Mouse (Mus musculus) heart, embryonic 12.5 days (tissue): ENCODE data around the gene Sox10. TPM values are rescaled to one million over a fixed set of nuclear protein-coding genes. Genes with fewer than 3 reads are reported as not detected.
A peak's percentile ranks its signal among the peaks of the same experiment; 100 is the strongest.

Source experiments
- ATAC-seq: fragments of 200-750 bp; cut with Nextera tagmentation; 2 replicates; pipeline ENCODE4 v1.8.0; 2017; ENCODE audit warnings: moderate TSS enrichment, moderate library complexity; ENCODE audit not compliant: insufficient number of reproducible peaks, low FRiP score
- H3K27ac ChIP-seq: fragments of 300-500 bp; sonication (generic); 2 replicates; pipeline ENCODE4 v1.5.1; 2016; ENCODE audit warnings: mild to moderate bottlenecking, moderate library complexity; ENCODE audit not compliant: poor library complexity, severe bottlenecking
- H3K27me3 ChIP-seq: fragments of 300-500 bp; sonication (generic); replicated peaks from 2 replicates; pipeline ENCODE4 v1.6.1; 2016; ENCODE audit warnings: mild to moderate bottlenecking, moderate library complexity
- H3K36me3 ChIP-seq: fragments of 300-500 bp; sonication (generic); 2 replicates; pipeline ENCODE4 v1.6.1; 2016; ENCODE audit warnings: mild to moderate bottlenecking, moderate library complexity
- H3K4me1 ChIP-seq: fragments of 300-500 bp; sonication (generic); replicated peaks from 2 replicates; pipeline ENCODE4 v1.6.1; 2016; ENCODE audit warnings: mild to moderate bottlenecking
- H3K4me2 ChIP-seq: fragments of 300-500 bp; sonication (generic); 2 replicates; pipeline ENCODE4 v1.6.1; 2016; ENCODE audit warnings: mild to moderate bottlenecking, moderate library complexity
- H3K4me3 ChIP-seq: fragments of 300-500 bp; sonication (generic); 2 replicates; pipeline ENCODE4 v1.5.1; 2016; ENCODE audit warnings: mild to moderate bottlenecking
- H3K9ac ChIP-seq: fragments of 300-500 bp; sonication (generic); 2 replicates; pipeline ENCODE4 v1.6.1; 2016; ENCODE audit warnings: mild to moderate bottlenecking, moderate library complexity
- H3K9me3 ChIP-seq: fragments of 300-500 bp; sonication (generic); replicated peaks from 2 replicates; pipeline ENCODE4 v1.6.1; 2016; ENCODE audit warnings: mild to moderate bottlenecking, moderate library complexity
- WGBS: fragments of 180-500 bp; shearing (Covaris S2); methylation state at CpG from one replicate; pipeline ENCODE4 v1.1.7; 2016; 5-methylcytosine and 5-hydroxymethylcytosine counted together
- polyA plus RNA-seq: library from polyadenylated mRNA; unstranded; fragments of >200 nt; fragmentation: Nextera tagmentation; extraction: Ambion mirVana; gene quantifications from 2 replicates; pipeline ENCODE4 v1.2.1, GENCODE M21; 2016

Gene Sox10
- 0.28 and 0.44 TPM in 2 replicates for polyA plus RNA-seq

DNA sequence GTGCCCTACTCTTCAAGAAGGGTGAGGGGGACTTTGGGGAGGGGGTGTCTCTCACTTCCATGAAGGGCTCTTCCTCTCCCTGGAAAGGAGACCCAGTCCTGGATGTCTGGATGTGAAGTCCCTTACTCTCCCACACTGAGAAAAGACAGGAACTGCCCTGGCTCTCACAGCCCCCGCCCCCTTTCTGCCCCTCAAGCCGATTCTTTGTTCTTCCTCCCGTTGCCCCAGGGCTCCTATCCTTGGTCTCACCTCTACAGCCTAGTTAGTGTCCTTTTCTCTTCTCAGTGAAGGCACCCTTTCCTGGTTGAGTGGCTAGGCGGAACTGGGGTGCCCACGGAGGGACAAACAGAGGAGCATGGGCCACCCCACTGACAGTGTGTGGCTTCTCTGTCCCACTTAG lies at the start of gene Sox10:
Gene Sox10 (minus strand): TSS at position 101 of the 400 bp plus-strand sequence.
- Histone ChIP-seq H3K36me3 (no peaks in the 10 kb centered on the region), H3K4me2 (peak within 1 kb of the TSS; percentile 54; the same call in 1 of the 2 replicates), H3K27me3 (peaks cover 86% of the 10 kb centered on the region), H3K27ac (no peak within 1 kb of the TSS), H3K9me3 (no peaks in the 10 kb centered on the region), H3K9ac (no peak within 1 kb of the TSS), H3K4me3 (peak within 1 kb of the TSS; percentile 2), H3K4me1 (peaks cover 24% of the 10 kb centered on the region)
- 60% methylated on average over 5 of the region's 5 CpGs for WGBS
- no peak for ATAC-seq

DNA sequence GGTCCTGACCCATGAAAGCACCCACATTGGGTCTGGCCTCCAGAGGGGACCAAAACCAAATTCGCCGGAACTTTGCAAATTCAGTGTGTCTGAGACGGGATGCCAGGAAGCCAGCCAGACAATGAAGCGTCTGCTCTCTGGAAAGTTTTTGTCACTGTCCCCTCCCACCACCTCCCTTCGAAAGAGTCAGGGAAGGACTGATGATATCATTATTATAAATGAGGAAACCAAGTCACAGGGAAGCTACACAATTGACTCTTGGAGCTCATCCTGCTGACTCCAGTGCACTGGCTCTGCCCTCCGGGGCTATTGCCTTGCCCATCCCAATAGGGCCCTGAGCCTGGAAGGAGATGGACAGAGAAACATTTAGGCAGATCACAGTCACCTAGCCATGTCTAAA lies 48.6 kb upstream of the Sox10 start:
- no peak overlapping the region for H3K27ac ChIP-seq
- H3K4me2 ChIP-seq = no peak overlapping the region
- peaks cover 26% of the 10 kb centered on the region for H3K4me1 ChIP-seq
- 64% methylated on average over 6 of the region's 6 CpGs for WGBS
- H3K36me3 ChIP-seq = no peaks in the 10 kb centered on the region
- no peaks in the 10 kb centered on the region; the same call in 1 of the 2 replicates for H3K27me3 ChIP-seq
- H3K9me3 ChIP-seq = no peaks in the 10 kb centered on the region
- H3K4me3 ChIP-seq = no peak overlapping the region
- no peak for ATAC-seq
- 0 out of 2 replicates have a peak overlapping the region, but pooled peaks have one; percentile 31 for H3K9ac ChIP-seq

DNA sequence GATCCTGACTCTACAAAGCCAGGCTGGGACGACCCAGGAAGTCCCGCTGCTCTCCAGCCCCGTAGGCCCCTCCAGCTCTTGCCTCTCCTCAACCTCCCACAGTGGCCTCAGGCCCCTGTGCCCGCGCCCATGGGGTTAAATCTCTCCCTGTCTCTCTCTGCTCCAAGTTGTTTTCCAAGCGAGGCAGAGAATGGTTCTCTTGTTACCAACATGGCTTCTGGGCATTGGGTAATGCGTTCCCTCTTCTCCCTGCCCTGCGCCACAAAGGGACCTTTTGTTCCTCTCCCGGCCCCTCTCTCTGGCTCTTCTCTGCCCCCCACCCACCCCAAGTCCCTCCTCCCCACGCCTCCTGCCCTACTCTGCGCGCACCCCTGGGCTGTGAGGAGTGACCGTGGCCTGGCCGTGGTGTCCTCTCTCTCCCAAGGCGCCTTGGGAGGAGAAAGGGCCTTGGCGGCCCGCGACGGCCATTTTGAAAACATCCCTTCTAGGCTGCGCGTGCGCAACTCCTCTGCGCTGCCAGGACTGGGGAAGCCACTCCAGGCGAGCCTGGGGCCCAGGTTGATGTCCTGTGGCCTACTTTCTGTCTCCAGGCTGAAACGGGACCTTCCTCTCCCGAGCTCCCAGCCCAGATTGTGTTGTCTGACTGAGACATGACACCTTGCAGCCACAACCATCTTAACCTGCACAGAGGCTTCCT lies 47.9 kb upstream of the Sox10 start:
- ATAC-seq = no peak
- H3K4me1 ChIP-seq = peaks cover 26% of the 10 kb centered on the region
- H3K36me3 ChIP-seq = no peaks in the 10 kb centered on the region
- no peak overlapping the region for H3K4me2 ChIP-seq
- H3K27me3 ChIP-seq = no peaks in the 10 kb centered on the region; the same call in 1 of the 2 replicates
- H3K27ac ChIP-seq = no peak overlapping the region
- no peak overlapping the region for H3K9ac ChIP-seq
- 87% methylated on average over 26 of the region's 26 CpGs for WGBS
- H3K4me3 ChIP-seq = no peak overlapping the region
- no peaks in the 10 kb centered on the region for H3K9me3 ChIP-seq

DNA sequence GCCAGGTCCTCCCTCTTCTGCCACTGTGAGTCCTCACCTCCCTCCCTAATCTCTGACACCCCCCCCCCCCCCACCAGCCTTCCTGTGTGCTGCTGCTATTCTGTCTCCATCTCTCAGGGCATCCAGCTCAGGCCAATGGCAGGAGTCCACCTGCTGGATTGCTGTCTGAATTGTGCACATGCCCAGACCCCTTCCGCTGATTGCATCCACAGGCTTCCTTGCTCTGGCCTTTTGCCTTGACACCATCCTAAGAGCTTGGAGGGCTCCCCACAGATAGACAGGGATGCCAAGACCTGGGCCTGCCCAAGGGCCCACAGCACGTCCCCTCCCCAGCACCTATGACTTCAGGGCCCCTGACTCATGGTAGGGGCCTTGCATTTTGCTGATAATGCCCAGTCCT lies 45.3 kb upstream of the Sox10 start:
- Histone ChIP-seq H3K36me3 (no peaks in the 10 kb centered on the region), H3K4me1 (peaks cover 26% of the 10 kb centered on the region), H3K9ac (0 out of 2 replicates have a peak overlapping the region, but pooled peaks have one; percentile 20), H3K9me3 (no peaks in the 10 kb centered on the region), H3K4me3 (no peak overlapping the region), H3K27ac (peak overlapping the region; percentile 44; the same call in 1 of the 2 replicates), H3K27me3 (no peaks in the 10 kb centered on the region; the same call in 1 of the 2 replicates), H3K4me2 (no peak overlapping the region)
- WGBS = 46% methylated on average over 2 of the region's 2 CpGs
- ATAC-seq = no peak

DNA sequence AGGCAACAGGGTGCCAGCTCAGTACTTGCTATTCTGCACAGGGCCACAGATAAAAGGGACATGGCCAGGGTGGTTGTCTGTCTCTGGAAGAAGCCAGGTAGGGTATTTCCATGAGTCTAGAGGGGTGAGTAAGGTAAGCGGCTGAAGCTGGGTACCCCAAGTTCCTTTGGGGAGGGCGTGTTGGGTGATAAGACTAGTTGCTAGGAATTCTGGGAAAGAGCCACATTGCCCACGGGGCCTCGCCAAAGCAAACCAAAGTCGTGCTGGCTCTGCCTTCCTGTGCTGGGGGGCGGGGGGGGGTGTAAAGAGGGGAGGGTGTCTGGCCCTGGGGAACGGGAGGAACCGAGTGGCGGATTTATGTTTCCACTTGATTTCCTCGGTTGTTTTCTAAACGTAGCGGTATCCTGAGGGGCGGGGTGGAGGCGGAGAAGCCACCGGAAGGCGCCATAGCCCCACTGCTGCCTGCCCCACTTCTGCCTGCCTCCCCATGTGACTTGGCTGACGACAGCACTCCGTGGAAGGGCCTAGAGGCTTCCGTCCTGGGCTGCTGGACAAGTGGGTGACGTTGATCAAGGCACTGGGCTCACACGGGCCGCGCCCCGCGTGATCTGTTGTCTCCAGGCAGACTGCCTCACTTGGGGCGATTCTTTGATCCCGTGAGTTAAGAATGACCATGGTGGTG lies 43.9 kb upstream of the Sox10 start:
- Histone ChIP-seq H3K9me3 (no peaks in the 10 kb centered on the region), H3K9ac (no peak overlapping the region), H3K27me3 (peaks cover 4% of the 10 kb centered on the region; the same call in 1 of the 2 replicates), H3K4me3 (no peak overlapping the region), H3K36me3 (no peaks in the 10 kb centered on the region), H3K4me1 (peaks cover 23% of the 10 kb centered on the region), H3K4me2 (no peak overlapping the region), H3K27ac (no peak overlapping the region)
- 67% methylated on average over 27 of the region's 27 CpGs for WGBS
- no peak for ATAC-seq

DNA sequence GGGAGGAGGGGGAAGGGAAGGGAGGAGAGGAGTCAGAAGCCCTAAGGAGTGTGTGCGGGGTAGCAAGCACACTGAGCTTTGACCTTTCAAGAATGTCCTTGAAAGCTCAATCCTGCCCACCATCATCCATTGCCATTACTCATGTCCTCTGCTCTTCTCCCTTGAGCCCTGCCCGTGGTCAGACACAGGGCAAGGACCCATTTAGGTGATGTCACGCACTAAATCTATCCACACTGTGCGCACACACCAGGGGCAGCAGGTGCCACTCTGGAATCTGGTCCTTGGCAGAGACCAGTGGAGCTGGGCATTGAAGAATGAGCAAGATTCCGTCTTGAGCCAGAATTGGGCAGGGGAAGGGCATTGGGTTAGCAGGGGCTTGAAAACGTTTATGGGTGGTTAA lies 43.2 kb upstream of the Sox10 start:
- ATAC-seq = no peak
- no peaks in the 10 kb centered on the region for H3K36me3 ChIP-seq
- no peak overlapping the region for H3K27ac ChIP-seq
- no peaks in the 10 kb centered on the region for H3K9me3 ChIP-seq
- H3K4me2 ChIP-seq = no peak overlapping the region
- no peak overlapping the region for H3K9ac ChIP-seq
- H3K4me1 ChIP-seq = peaks cover 16% of the 10 kb centered on the region
- no peak overlapping the region for H3K4me3 ChIP-seq
- peaks cover 10% of the 10 kb centered on the region; the same call in 1 of the 2 replicates for H3K27me3 ChIP-seq
- 76% methylated on average over 6 of the region's 6 CpGs for WGBS

DNA sequence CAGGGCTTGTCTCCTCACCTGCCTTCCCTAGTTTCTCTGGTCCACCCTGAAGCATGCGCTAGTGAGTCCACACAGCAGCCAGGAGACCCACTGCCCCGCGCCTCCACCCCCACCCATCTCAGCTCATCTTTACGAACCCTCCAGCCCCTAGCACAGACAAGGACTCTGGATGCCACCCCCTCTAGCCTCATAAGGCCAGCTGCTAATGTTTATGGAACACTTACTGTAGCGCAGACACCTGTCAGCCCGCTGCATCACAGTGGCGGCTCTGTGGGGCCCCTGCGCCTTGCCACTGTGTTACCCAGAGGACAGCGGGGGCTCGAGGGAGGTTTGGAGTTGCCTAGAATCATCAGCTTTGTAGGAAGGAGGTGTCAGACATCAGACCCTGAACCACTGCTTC lies 37.5 kb upstream of the Sox10 start:
- no peak for ATAC-seq
- no peaks in the 10 kb centered on the region for H3K9me3 ChIP-seq
- H3K4me1 ChIP-seq = peaks cover 31% of the 10 kb centered on the region
- peak overlapping the region; percentile 12 for H3K4me2 ChIP-seq
- H3K4me3 ChIP-seq = no peak overlapping the region
- no peaks in the 10 kb centered on the region for H3K36me3 ChIP-seq
- no peak overlapping the region for H3K9ac ChIP-seq
- WGBS = 25% methylated on average over 10 of the region's 10 CpGs
- H3K27me3 ChIP-seq = peaks cover 18% of the 10 kb centered on the region
- H3K27ac ChIP-seq = no peak overlapping the region

DNA sequence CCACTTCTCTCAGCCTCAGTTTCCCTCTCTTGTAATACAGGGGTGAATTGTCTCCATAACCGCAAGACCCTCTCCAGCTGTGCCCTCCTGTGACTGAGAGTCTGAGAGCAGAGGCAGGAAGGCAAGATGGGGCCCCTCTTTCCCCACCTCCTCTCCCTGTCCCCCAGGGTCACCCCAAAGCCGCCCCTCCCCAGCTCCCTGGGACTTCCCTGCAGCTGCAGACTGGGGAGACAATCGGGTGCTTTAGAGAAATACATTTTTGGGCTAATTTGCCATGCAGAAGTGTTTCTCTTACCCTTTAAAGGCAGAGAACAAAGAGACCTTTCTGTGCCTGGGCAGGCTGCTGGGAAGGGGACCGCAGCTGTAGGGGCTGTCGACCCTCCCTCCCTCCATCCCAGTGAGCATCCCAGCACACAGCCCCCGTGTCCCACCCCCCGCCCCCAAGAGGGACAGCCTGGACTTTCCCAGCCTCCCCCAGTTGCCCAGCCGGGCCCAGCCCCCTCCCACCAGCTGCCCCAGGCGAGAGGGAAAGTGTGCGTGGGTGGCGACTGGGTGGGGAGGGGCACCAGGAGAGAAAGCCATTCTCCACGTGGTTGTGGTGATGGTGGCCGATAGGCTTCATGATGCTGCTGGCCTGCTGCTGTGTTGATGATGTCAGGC lies 36.6 kb upstream of the Sox10 start:
- H3K4me1 ChIP-seq = peaks cover 31% of the 10 kb centered on the region
- no peak overlapping the region for H3K27ac ChIP-seq
- no peaks in the 10 kb centered on the region for H3K9me3 ChIP-seq
- no peak for ATAC-seq
- WGBS = 27% methylated on average over 13 of the region's 13 CpGs
- H3K27me3 ChIP-seq = peaks cover 18% of the 10 kb centered on the region
- no peak overlapping the region for H3K9ac ChIP-seq
- no peaks in the 10 kb centered on the region for H3K36me3 ChIP-seq
- no peak overlapping the region for H3K4me3 ChIP-seq
- no peak overlapping the region for H3K4me2 ChIP-seq

DNA sequence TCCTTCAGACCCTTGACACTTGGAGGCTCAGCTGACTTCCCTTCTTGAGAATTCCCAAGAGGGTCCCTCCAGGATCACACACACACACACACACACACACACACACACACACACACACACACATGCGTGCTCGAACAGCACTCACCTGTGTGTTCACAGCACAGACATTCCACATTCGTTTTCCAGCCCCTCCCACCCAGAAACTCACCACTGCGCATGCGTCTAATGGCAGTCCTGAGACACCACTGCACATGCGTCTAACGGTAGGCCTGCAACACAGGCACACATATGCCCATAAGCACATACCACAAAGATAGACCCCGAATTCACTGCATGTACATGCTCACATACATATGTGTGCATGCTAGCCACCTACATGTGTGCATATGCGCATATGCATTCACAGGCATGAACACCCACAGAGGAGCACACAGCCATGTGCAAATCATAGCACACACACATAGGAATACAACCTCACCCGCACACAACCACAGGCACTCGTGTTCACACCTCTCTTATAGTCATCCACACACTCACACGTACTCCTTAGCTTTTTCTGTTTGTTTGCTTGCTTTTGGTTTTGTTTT lies 34.4 kb upstream of the Sox10 start:
- H3K4me1 ChIP-seq = peaks cover 48% of the 10 kb centered on the region

DNA sequence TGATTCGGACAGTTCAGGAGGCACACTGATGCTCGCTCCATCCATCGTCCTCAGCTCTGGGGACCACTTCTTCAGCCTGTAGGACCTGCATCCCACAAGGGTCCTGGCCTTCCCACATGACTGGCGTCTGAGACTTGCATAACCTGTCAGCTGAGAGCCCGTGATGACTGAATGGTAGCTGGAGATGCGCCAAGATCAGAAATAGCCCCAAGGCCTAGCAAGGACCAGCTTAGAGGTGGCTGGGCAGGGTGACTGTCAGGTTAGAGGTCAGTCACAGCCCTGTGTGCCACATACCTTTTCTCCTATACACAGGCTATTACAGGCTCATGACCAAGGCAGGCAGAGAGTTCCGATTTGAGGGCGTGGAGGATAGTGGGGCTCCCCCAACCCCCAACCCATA lies 30.5 kb upstream of the Sox10 start:
- H3K27me3 ChIP-seq = no peaks in the 10 kb centered on the region
- no peak overlapping the region for H3K9ac ChIP-seq
- 0 out of 2 replicates have a peak overlapping the region, but pooled peaks have one; percentile 8 for H3K27ac ChIP-seq
- 60% methylated on average over 8 of the region's 8 CpGs for WGBS
- no peak overlapping the region for H3K4me2 ChIP-seq
- ATAC-seq = 0 out of 2 replicates have a peak, but pooled peaks have one; percentile 13
- peaks cover 47% of the 10 kb centered on the region for H3K4me1 ChIP-seq
- no peaks in the 10 kb centered on the region for H3K36me3 ChIP-seq
- 0 out of 2 replicates have a peak, but pooled peaks cover 3% of the 10 kb centered on the region for H3K9me3 ChIP-seq
- H3K4me3 ChIP-seq = no peak overlapping the region

More for the DNA sequence above, 34.4 kb upstream of the Sox10 start:
- Histone ChIP-seq H3K4me3 (no peak overlapping the region), H3K9ac (no peak overlapping the region), H3K36me3 (no peaks in the 10 kb centered on the region), H3K27ac (no peak overlapping the region), H3K4me2 (no peak overlapping the region), H3K27me3 (peaks cover 18% of the 10 kb centered on the region), H3K9me3 (no peaks in the 10 kb centered on the region)
- no peak for ATAC-seq
- 86% methylated on average over 12 of the region's 12 CpGs for WGBS

DNA sequence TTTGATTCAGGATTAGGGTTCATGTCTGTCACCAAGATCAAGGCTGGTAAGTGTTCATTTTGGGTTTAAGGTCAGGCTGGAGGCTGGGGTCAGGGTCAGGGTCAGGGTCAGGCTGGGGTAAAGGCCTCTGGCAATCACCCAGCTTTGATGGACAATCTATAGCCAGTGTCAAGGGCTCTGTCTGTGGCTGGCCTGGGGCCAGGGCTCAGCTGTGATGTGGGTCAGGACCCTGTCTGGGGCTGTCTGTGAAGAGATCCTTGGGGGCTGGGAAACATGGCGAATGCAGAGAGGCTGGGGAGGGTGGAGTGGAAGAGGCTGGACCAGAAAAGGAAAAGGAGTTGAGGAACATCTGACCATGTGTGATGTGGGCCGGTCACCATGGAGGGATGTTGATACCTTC lies 29.9 kb upstream of the Sox10 start:
- peaks cover 47% of the 10 kb centered on the region for H3K4me1 ChIP-seq
- H3K9ac ChIP-seq = no peak overlapping the region
- 0 out of 2 replicates have a peak, but pooled peaks cover 3% of the 10 kb centered on the region for H3K9me3 ChIP-seq
- ATAC-seq = no peak
- H3K4me3 ChIP-seq = no peak overlapping the region
- 80% methylated on average over 2 of the region's 2 CpGs for WGBS
- no peaks in the 10 kb centered on the region for H3K36me3 ChIP-seq
- no peak overlapping the region for H3K4me2 ChIP-seq
- H3K27ac ChIP-seq = no peak overlapping the region
- no peaks in the 10 kb centered on the region for H3K27me3 ChIP-seq
